Mouse (Mus musculus) T-helper 17 cell (primary cell): ENCODE data around the gene Itpka.

Experiments used
- in situ Hi-C, 2 experiments: fragments of 300-600 bp; cut with MboI, MseI; formaldehyde crosslinking; loops; 1 replicate in 1 of 2; 2 replicates in 1 of 2; pipeline ENCODE4 v1.15.1; 2025; ENCODE audit warnings: high pct_unique_total_duplicates in 2 of 2

Itpka gene

DNA sequence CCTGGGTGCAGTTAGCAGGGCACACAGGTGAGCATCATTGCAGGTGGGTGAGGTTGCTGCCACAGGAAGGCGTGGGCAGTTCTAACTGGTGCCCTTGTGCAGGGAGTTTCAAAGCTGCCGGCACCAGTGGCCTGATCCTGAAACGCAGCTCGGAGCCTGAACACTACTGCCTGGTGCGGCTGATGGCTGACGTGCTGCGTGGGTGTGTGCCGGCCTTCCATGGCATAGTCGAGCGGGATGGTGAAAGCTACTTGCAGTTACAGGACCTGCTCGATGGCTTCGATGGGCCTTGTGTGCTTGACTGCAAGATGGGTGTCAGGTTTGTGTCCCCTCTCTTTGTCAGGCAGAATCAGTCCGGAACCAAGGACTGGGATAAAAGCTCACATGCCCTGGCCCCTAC lies 7.1 kb downstream of the Itpka start:
- in situ Hi-C loops: loop anchor here in 1 of 2 experiments (25.0 kb wide), 1 partner anchor 1613 kb away; the partner anchor contains the start of genes Ckmt1 and Ppip5k1

GRCm38 (mm10) chr2:119757601-119758100 lies 15.5 kb downstream of the Itpka start:
- in situ Hi-C loops: no loop called here

DNA sequence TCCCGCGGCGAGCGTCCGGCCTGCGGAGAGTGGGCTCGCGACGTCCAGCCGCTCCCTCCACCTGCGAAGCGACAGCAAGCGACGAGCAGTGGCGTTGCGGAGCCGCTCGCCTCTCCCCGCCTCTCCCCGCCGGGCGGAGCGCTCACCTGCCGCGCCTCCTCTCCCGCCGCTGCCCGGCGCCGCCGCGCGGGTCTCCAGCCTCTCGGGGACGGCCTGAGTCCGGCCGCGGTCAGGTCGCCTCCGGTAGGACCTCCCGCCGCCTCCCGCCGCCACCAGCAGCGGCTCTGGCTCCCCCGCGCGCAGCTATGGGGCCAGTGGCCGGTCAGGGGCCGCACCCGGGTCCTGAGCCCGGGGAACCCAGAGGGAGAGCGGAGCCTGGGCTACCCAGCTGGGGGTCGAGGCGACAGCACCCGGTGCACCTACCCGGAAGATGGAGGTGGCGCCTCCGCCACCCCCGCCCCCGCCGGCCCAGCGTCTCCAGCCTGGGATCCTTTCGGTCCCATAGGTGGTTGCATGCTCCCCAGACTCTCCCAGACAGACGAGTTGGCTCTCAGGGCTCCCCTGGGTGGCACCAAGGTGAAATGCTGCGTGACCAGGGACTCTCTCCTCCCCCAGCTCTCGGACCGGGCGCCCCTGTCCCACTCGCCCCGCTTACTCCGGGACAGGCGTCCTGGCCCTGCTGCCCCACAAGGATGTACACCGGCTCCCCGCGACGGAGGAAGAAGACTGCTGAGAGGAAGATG lies 16.1 kb downstream of the Itpka start:
- in situ Hi-C loops: no loop called here

DNA sequence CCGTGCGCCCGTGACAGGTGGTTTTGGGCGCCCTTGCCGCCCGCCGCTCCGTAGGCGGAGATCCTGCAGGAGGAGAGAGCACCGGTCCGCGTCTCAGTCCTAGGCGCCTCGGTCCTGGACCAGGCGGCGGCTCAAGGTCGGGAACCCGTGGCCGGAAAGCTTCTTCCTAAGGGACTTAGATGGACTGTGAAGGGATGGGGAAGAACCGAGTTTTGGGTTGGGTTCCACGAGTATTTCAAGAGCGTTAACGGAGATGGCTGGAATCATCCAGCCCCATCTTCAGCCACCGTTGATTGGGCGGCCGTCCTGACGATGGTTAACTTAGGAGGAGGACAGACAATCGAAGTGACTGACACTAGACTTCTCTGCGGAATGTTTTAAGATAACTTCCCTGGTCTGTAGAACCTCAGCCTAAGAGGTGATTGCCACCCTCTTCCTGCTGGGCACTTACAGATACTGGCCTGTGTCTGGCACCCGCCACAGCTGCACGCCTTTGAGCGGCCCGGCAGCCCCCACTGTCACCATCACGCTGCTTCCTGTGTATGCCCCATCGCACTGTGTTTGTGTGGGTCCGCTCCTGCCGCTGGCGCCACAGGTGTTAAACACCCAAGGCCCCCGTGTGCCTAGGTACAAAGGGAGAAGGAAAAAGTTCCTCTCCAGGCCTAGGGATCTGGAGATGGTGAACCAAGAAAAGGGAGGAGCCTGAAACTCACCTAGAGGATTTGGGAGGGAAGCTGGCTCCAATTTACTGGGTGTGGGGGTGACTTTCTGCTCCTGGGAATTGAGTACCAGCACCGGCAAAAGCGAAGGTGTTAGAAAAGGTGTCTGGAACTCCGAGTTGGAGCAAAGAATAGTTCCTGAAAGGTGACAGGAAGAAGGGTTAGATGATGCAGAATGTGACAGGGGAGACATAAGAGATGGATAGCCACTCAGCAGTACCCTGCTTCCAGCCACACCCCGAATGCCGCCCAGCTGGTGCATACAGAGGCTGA lies 17.0 kb downstream of the Itpka start:
- in situ Hi-C loops: no loop called here

DNA sequence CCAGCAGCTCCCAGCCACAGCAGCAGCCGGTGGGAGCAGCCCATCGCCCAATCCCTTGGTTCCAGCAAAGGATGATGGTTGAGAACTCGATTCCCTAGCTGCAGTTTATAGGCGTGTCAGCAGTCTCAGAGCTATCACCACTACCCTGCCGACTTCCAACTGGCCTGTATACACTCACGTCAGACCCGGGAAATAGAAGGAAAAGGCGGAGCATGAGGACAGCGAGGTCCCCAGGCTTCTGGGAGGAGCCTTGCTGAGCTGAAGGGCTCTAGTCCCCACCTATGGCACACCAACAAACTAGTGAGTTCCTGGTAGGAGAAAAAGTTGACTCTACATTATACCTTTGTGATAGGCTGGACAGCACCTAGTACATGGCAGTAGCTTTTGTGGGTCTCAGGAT lies 18.1 kb downstream of the Itpka start, which contains the start of gene Ltk:
TSS of gene Ltk (minus strand) at position 181 of the 400 bp plus-strand sequence.
- in situ Hi-C loops: no loop called here

GRCm38 (mm10) chr2:119762276-119762675 lies 20.1 kb downstream of the Itpka start:
- in situ Hi-C loops: no loop called here

GRCm38 (mm10) chr2:119763924-119764323 lies 21.8 kb downstream of the Itpka start:
- in situ Hi-C loops: no loop called here

DNA sequence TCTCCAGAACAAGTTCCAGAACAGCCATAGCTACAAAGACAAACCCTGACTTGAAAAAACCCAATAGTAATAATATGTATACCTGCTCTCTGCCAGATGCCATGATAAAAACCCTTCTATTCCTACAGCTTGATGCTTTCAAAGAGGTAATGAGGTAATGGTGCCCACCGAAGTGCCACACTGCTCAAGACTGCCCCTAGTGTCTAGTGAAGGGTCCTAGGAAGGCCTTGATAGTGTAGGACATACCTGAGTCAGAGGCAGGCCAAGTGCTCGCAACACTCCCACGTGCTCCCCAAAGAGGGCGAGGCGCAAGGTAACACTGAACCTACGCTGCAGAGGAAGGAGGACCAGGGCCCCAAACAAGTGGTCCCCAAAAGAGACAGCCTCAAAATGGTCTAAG lies 25.1 kb downstream of the Itpka start:
- in situ Hi-C loops: no loop called here

GRCm38 (mm10) chr2:119787206-119787883 lies 45.2 kb downstream of the Itpka start, which contains the start of gene Rpap1:
Gene Rpap1 (minus strand): TSS chr2:119787537.
- in situ Hi-C loops: no loop called here

- in situ Hi-C loops: no loop called here
These were observed 47.9 kb downstream of the Itpka start for GRCm38 (mm10) chr2:119789996-119790395.

GRCm38 (mm10) chr2:119797279-119797783 lies 55.2 kb downstream of the Itpka start, which contains the start of gene Tyro3:
Gene Tyro3 (plus strand): TSS chr2:119797733.
- in situ Hi-C loops: no loop called here

- in situ Hi-C loops: no loop called here
These were observed 56.2 kb downstream of the Itpka start for GRCm38 (mm10) chr2:119798246-119798927.

DNA sequence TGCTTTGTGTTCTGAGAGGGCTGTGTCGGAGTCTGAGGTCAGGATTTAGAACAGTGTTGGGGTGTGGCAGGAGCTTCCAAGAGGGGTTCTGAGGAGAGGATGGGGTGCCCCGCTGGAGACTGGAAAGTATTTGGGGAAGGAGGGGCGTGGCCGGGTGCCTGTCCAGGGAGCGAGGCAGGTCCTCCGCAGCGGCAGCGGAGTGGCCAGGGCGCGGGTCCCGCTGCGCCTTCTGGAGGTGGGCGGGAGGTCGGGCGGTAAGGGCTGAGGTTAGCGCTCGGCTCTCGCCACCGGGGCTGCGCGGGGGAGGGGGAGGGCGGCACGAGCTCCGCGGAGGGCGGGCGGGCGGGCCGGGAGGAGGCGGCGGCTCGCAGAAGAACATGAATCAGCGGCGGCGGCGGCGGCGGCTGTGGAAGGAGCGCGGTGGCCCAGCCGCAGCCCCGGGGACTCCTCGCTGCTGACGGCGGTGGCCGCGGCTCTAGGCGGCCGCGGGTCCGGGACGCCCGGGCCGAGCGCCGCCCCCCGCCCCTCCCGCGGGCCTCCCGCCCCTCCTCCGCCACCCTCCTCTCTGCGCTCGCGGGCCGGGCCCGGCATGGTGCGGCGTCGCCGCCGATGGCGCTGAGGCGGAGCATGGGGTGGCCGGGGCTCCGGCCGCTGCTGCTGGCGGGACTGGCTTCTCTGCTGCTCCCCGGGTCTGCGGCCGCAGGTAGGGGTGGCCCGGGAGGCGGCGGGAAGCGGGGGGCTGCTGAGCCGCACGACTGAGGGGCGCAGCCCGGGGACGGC lies 57.2 kb downstream of the Itpka start:
- in situ Hi-C loops: no loop called here

GRCm38 (mm10) chr2:119799961-119800550 lies 57.9 kb downstream of the Itpka start:
- in situ Hi-C loops: no loop called here
